Mouse (Mus musculus): ENCODE measurements around the gene Ctso. TPM values are rescaled to one million over a fixed set of nuclear protein-coding genes. Genes with fewer than 3 reads are reported as not detected.

The Ctso gene
- polyA plus RNA-seq, 1 experiment: 2.0 TPM

DNA sequence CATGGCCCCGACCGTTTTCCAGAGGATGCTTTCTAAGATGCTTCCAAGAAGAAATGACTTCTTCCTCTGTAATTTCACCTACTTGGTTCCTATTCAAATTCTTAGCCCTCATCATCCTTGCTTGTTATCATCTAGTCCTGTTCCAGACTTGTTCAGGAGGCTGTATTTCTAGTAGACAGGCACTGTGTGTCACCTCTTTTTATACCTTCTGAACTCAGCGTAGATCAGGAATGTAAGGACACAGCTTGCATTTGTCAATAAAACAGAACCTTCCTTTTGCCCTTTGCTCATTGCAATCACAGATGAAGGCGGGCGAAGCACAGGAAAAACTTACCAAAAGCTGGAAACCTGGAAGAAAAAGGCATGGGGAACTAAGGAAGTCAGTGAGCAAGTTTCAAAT lies 49.6 kb downstream of the Ctso start, which contains the start of gene Asic5:
TSS of gene Asic5 (plus strand) at position 301 of the 400 bp plus-strand sequence.
- Histone ChIP-seq H3K9ac (ENCODE audit: low read depth, poor library complexity, severe bottlenecking) (no peak within 1 kb of the TSS), H3K4me3 (ENCODE audit: low read depth, low read length) (no peak within 1 kb of the TSS), H3K9me3 (replicated peaks; ENCODE audit: control insufficient read depth, insufficient read depth, low read length, poor library complexity, severe bottlenecking) (no peaks in the 10 kb centered on the region), H3K4me1 (ENCODE audit: control insufficient read depth, insufficient read depth, low read length) (no peaks in the 10 kb centered on the region), H3K27me3 (ENCODE audit: control insufficient read depth, insufficient read depth, low read length, poor library complexity, severe bottlenecking) (no peaks in the 10 kb centered on the region), H3K36me3 (ENCODE audit: control insufficient read depth, insufficient read depth, low read length, poor library complexity, severe bottlenecking) (no peaks in the 10 kb centered on the region), H3K27ac (ENCODE audit: insufficient read depth, low read length) (no peak within 1 kb of the TSS)
- TF ChIP-seq CTCF (IDR thresholded peaks at IDR 0.05; ENCODE audit: low read depth, low read length) (no peak), EP300 (IDR thresholded peaks at IDR 0.05; ENCODE audit: insufficient read depth, low read depth, low read length) (no peak), POLR2A (IDR thresholded peaks at IDR 0.05; ENCODE audit: insufficient read depth, low read length) (no peak)

DNA sequence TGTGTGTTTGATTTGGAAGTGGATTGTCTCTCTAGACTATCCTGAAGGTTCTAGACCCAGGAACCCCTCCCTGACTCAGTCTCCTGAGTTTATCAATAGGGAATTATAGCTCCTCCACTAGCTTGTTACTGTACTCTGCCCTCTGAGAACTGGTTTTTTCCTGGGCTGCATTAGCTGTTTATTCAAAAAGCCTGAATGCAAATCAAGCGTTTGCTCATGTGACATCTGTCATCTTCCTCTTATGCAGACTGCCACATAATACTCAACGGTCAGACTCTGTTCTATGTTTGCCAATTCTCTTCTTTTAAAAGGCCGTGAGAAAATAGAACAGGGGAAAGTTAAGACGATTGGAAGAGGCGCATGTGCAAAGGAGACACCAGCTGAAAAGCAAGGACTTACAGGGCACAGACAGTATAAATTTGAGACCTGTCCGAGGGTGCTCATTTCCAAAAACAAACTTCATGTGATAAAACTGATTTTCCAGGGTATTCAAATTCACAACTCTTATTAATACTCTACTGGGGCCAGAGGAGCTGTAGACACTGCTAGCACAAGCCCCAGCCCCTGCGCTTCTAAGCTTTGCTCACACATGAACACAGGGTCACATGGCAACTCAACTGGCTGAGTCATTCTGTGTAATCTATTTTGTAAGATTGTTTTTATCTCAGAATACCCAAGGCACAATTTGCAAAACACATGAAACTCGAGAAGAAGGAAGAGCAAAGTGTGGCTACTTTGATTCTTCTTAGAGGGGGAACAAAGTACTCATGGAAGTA lies 50.9 kb downstream of the Ctso start:
- Histone ChIP-seq H3K4me1 (ENCODE audit: control insufficient read depth, insufficient read depth, low read length) (no peaks in the 10 kb centered on the region), H3K9ac (ENCODE audit: low read depth, poor library complexity, severe bottlenecking) (no peak overlapping the region), H3K27ac (ENCODE audit: insufficient read depth, low read length) (no peak overlapping the region), H3K9me3 (replicated peaks; ENCODE audit: control insufficient read depth, insufficient read depth, low read length, poor library complexity, severe bottlenecking) (no peaks in the 10 kb centered on the region), H3K27me3 (ENCODE audit: control insufficient read depth, insufficient read depth, low read length, poor library complexity, severe bottlenecking) (no peaks in the 10 kb centered on the region), H3K36me3 (ENCODE audit: control insufficient read depth, insufficient read depth, low read length, poor library complexity, severe bottlenecking) (no peaks in the 10 kb centered on the region), H3K4me3 (ENCODE audit: low read depth, low read length) (no peak overlapping the region)
- no peak for TF ChIP-seq EP300 (IDR thresholded peaks at IDR 0.05; ENCODE audit: insufficient read depth, low read depth, low read length)
- no peak for TF ChIP-seq CTCF (IDR thresholded peaks at IDR 0.05; ENCODE audit: low read depth, low read length)
- no peak for TF ChIP-seq POLR2A (IDR thresholded peaks at IDR 0.05; ENCODE audit: insufficient read depth, low read length)

DNA sequence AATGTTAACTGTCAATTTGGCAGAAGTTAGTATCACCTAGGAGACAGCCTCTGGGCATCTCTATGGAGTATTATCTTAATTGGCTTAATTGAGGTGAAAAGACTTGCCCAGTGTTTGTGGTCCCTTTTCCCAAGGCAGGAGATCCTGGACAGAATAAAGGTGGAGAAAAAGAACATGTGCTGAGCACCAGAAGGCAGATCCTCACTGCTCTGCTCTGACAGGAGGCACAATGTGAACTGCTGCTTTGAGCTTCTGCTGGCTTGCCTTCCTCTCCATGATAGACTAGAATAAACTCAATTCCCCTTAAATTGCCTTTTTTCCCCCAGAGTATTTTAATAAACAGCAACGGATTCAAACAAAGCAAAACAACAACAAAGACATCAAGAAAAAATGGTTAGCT lies 52.7 kb downstream of the Ctso start:
- no peak for TF ChIP-seq EP300 (IDR thresholded peaks at IDR 0.05; ENCODE audit: insufficient read depth, low read depth, low read length)
- TF ChIP-seq POLR2A (IDR thresholded peaks at IDR 0.05; ENCODE audit: insufficient read depth, low read length): no peak
- TF ChIP-seq CTCF (IDR thresholded peaks at IDR 0.05; ENCODE audit: low read depth, low read length): no peak
- Histone ChIP-seq H3K4me3 (ENCODE audit: low read depth, low read length) (no peak overlapping the region), H3K9me3 (replicated peaks; ENCODE audit: control insufficient read depth, insufficient read depth, low read length, poor library complexity, severe bottlenecking) (no peaks in the 10 kb centered on the region), H3K36me3 (ENCODE audit: control insufficient read depth, insufficient read depth, low read length, poor library complexity, severe bottlenecking) (no peaks in the 10 kb centered on the region), H3K9ac (ENCODE audit: low read depth, poor library complexity, severe bottlenecking) (no peak overlapping the region), H3K27ac (ENCODE audit: insufficient read depth, low read length) (no peak overlapping the region), H3K4me1 (ENCODE audit: control insufficient read depth, insufficient read depth, low read length) (no peaks in the 10 kb centered on the region), H3K27me3 (ENCODE audit: control insufficient read depth, insufficient read depth, low read length, poor library complexity, severe bottlenecking) (no peaks in the 10 kb centered on the region)

DNA sequence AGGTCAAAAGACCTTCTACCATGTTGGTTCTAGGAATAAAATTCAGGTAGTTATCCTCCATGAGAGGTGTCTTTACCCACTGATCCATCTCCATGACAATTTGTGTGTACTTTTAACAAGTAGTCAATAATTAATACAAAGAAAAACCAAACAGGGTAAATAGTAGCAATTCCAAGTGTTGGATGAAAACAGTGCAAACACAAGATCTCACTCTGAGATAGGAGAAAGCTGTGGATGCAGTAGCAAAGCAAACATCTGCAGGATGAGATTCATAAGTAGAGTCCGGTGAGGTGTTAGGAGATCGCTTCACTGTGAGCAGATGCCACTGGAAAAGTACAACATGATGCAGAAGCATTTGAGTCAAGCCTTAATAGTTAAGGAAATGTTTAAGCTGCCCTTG lies 53.7 kb downstream of the Ctso start:
- Histone ChIP-seq H3K4me3 (ENCODE audit: low read depth, low read length) (no peak overlapping the region), H3K4me1 (ENCODE audit: control insufficient read depth, insufficient read depth, low read length) (no peaks in the 10 kb centered on the region), H3K27ac (ENCODE audit: insufficient read depth, low read length) (no peak overlapping the region), H3K9ac (ENCODE audit: low read depth, poor library complexity, severe bottlenecking) (no peak overlapping the region), H3K9me3 (replicated peaks; ENCODE audit: control insufficient read depth, insufficient read depth, low read length, poor library complexity, severe bottlenecking) (no peaks in the 10 kb centered on the region), H3K27me3 (ENCODE audit: control insufficient read depth, insufficient read depth, low read length, poor library complexity, severe bottlenecking) (no peaks in the 10 kb centered on the region), H3K36me3 (ENCODE audit: control insufficient read depth, insufficient read depth, low read length, poor library complexity, severe bottlenecking) (no peaks in the 10 kb centered on the region)
- TF ChIP-seq EP300 (IDR thresholded peaks at IDR 0.05; ENCODE audit: insufficient read depth, low read depth, low read length) (no peak), POLR2A (IDR thresholded peaks at IDR 0.05; ENCODE audit: insufficient read depth, low read length) (no peak), CTCF (IDR thresholded peaks at IDR 0.05; ENCODE audit: low read depth, low read length) (no peak)

DNA sequence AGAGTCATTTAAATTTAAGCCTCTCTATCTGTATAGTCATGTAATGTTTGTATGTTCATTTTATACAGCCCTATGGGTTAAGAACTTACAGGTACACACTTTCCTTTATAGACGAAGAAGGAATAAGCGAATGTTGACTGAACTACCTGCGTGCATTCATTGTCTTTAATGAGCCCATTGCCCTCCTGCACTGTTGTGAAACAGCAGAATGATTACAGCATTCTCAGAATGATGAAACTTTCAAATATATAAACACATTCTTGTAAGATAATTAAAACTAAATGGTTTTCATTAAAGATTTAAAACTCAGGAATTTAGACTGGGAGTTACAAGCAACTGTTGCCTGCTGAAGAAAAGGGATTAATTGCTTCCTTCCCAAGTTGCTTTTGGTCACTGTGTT lies 55.2 kb downstream of the Ctso start:
- H3K9ac ChIP-seq (ENCODE audit: low read depth, poor library complexity, severe bottlenecking): no peak overlapping the region
- no peaks in the 10 kb centered on the region for H3K27me3 ChIP-seq (ENCODE audit: control insufficient read depth, insufficient read depth, low read length, poor library complexity, severe bottlenecking)
- no peak overlapping the region for H3K27ac ChIP-seq (ENCODE audit: insufficient read depth, low read length)
- H3K36me3 ChIP-seq (ENCODE audit: control insufficient read depth, insufficient read depth, low read length, poor library complexity, severe bottlenecking): no peaks in the 10 kb centered on the region
- TF ChIP-seq CTCF (IDR thresholded peaks at IDR 0.05; ENCODE audit: low read depth, low read length) (no peak), POLR2A (IDR thresholded peaks at IDR 0.05; ENCODE audit: insufficient read depth, low read length) (no peak), EP300 (IDR thresholded peaks at IDR 0.05; ENCODE audit: insufficient read depth, low read depth, low read length) (no peak)
- no peak overlapping the region for H3K4me3 ChIP-seq (ENCODE audit: low read depth, low read length)
- no peaks in the 10 kb centered on the region for H3K9me3 ChIP-seq (replicated peaks; ENCODE audit: control insufficient read depth, insufficient read depth, low read length, poor library complexity, severe bottlenecking)
- no peaks in the 10 kb centered on the region for H3K4me1 ChIP-seq (ENCODE audit: control insufficient read depth, insufficient read depth, low read length)

DNA sequence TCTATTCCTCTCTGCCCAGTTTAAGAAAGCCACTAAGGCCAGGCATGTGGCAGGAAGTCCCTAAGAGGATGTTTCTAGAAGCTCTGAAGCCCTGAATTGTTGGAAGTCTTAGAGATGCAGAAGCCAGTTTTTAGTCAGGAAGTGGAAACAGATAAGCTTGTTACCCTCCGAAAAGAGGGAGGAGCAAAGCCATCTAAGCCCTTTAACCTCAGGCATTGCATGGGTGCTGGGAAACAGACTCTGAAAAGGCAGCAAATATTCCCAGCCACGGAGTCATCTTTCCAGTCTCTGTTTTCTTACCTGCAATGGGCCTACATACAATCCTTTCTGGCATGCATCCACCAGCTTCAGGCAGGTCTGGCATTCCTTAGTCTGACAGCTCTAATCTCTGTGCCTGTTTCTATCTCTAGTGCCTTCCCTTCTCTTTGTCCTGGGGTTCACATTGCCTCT lies 57.3 kb downstream of the Ctso start:
- H3K9me3 ChIP-seq (replicated peaks; ENCODE audit: control insufficient read depth, insufficient read depth, low read length, poor library complexity, severe bottlenecking): no peaks in the 10 kb centered on the region
- no peaks in the 10 kb centered on the region for H3K27me3 ChIP-seq (ENCODE audit: control insufficient read depth, insufficient read depth, low read length, poor library complexity, severe bottlenecking)
- no peak overlapping the region for H3K27ac ChIP-seq (ENCODE audit: insufficient read depth, low read length)
- no peaks in the 10 kb centered on the region for H3K4me1 ChIP-seq (ENCODE audit: control insufficient read depth, insufficient read depth, low read length)
- no peak overlapping the region for H3K9ac ChIP-seq (ENCODE audit: low read depth, poor library complexity, severe bottlenecking)
- TF ChIP-seq EP300 (IDR thresholded peaks at IDR 0.05; ENCODE audit: insufficient read depth, low read depth, low read length): no peak
- no peak for TF ChIP-seq CTCF (IDR thresholded peaks at IDR 0.05; ENCODE audit: low read depth, low read length)
- H3K4me3 ChIP-seq (ENCODE audit: low read depth, low read length): no peak overlapping the region
- no peaks in the 10 kb centered on the region for H3K36me3 ChIP-seq (ENCODE audit: control insufficient read depth, insufficient read depth, low read length, poor library complexity, severe bottlenecking)

Measured in ES-Bruce4 (cell line).